Mouse (Mus musculus) ovary, postnatal 14 days (tissue): ENCODE results near the gene Mcrip1.
A peak's percentile ranks its signal among the peaks of the same experiment; 100 is the strongest.
"Not testable (repeated sequence)": the region's sequence is repeated elsewhere in the genome, so short reads cannot be mapped to it uniquely, and the experiment has no call there.

Experiments used
- DNase-seq: peaks from one replicate; pipeline ENCODE4 v3.0.0; 2022; ENCODE audit warnings: low spot score

Gene Mcrip1

DNA sequence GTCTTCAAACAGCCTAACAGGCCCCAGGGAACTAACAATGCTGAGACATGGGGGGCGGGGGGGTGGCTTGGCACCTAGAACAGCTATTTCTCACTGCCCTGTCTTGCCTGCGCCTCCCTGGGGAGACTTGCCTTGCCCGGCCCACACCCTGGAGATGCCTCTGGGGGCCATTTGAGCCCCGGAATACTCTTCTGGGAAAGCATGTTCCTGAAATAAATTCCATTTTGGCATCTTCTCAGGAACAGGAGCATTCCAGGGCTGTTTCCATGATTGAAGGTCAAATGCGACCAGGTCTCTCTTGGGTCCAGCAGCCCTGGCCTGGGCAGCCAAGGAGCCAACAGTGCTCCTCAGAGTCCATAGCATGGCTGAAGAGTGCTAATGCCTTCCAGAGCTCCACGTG is 7.2 kb downstream of the Mcrip1 start:
- DNase-seq = no peak

DNA sequence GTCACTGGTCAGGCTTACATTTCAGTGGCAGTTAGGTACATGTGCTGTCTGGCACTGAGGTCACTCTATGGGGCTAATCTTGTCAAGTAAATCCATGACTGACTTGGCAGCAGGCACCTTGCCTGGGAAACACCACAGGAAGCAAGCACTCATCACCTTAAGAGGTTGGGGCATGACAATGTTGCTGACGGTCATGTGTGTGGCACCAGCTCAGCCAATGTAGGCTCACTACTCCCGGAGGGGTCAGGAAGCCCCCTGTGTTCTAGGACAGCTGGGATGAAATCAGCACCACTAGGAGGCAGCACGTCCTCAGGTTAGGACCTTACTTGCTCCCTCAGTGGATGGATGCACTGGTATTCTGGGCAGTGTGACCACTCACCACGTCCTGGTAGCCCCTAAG is 7.6 kb downstream of the Mcrip1 start:
- no peak for DNase-seq

DNA sequence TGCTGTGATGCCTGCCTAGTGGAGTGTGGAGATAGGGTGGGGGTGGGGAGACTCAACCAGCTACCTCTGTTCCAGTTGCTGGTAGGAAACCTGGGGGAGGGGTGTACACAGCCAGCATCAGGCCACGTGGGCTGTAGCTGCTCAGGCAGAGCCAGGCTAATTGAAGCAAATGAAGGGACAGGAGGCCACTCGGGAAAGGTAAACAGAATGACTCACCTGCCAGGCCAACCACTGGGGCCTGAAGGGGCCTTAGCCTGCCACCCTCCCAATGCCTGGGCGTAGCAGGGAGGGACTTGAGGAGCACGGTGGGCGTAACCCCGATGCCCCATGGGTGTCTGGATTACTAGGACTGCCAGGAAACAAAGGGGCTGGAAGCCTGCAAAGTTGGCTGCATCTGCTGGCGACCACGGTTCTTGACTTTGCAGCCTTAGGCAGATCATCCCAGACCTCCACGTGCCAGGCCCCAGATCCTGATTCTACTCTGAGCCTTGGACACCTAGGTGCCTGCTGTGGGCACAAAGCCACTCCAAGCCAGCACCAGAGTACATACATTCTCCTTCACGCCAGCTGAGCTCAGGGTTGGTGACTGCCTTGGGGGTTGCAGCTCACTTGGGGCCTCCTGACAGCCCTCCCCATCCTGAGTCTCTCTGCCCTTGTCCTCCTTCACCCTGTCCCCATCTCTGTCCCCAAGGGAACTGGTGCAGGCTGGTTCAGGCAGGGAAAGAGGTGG is 10.1 kb downstream of the Mcrip1 start:
- no peak for DNase-seq

DNA sequence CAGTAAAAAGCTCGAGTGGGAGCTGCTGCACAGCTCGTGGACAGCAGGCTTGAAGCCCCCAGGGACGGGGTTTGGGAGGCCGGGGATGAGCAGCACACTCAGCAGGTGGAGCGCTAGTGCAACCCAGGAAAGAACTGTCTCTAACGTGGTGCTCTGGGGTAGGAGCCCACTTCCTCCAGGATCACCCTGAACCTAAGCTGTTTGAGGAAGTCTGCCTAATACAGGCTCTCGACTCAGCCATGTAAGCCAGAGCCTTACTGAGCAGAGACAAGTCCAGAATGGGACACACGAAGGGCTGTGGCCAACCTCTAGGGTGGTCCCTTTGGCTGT is 10.6 kb downstream of the Mcrip1 start:
- DNase-seq = no peak

DNA sequence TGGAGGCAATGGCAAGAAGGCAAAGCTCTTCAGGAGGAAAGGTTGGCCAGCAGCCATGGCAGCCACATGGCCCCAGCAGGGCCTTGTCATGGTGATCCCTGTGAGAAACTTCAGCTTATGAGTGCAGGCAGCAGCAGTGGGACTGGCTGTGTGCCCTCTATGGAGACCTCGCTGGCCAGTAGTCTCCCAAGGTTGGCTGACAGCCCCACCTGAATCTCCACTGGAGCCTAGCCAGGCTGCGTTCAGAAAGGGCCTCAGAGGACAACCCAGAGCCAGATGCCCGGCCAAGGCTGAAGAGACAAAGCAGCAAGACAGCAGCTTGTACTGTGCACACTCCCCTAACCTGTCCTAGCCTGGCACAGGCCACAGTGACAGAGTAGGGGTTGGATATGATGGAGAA is 11.0 kb downstream of the Mcrip1 start:
- no peak for DNase-seq

DNA sequence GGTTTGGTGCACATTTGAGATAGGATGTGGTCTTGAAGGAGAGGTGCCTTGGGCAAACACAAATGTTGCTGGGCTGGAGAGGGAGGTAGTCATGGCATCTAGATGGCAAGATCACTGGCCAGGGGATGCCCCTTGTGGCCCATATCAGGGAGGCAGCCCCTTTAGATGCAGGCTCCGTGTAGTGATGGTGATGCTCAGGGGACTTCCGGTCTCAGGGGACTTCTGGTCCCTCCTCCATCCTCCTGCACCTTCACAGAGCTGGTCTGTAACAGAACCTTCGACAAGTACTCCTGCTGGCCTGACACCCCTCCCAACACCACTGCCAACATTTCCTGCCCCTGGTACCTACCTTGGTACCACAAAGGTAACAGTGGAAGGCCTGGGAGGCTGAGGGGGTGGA is 13.7 kb downstream of the Mcrip1 start:
- DNase-seq = no peak

DNA sequence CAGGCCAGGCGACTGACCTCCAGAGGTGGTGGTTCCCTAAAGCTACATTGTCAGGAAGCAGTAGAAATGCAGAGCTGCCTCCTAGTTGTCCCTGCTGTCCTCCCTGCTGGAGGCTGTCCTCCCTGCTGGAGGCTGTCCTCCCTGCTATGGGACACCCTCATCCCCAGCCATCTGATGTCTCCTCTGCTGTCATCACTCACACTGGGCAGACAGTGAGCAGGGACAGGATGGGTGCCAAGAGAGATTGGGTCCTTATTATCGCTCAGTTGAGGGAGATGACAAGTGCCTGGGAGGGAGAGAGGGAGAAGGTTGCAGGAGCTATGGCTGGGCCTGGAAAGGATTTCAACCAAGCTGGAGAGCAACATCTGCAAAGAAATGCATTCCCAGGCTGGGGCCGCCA is 14.4 kb downstream of the Mcrip1 start:
- no peak for DNase-seq

DNA sequence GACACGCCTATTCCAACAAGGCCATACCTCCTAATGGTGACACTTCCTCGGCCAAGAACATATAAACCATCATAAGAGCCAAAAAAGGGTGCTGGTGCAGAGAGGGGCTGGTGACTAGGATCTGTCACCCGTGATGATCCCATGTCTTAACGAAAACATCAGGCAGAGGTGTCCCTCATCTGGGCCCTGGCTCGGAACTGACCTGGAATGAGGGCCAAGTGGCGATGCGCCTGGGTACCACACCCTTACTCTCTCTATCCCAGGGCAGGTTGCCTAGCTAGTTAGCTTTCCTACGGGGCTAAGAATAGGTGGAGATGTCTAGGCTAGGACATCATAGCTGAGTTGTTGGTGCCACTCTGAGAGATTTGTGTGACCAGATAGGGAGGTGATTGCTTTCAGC is 15.4 kb downstream of the Mcrip1 start:
- DNase-seq = no peak

DNA sequence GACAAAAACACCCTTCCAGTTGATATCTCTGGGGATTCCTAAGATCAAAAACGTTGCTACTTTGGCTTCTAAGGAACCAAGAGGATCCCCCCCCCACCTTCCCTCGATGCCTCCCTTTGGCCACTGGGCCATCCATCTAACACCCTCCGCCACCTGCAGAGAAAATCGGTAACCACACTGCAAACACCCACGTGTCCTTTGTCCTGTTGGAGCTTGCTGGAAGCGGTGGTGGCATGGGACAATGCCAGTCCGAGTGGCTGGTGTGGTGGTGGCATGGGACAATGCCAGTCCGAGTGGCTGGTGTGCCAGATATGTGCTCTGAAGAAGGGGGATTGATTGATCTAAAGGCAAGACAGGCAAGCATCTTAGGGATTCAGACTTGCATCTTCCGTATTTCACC is 17.9 kb downstream of the Mcrip1 start:
- DNase-seq = no peak

DNA sequence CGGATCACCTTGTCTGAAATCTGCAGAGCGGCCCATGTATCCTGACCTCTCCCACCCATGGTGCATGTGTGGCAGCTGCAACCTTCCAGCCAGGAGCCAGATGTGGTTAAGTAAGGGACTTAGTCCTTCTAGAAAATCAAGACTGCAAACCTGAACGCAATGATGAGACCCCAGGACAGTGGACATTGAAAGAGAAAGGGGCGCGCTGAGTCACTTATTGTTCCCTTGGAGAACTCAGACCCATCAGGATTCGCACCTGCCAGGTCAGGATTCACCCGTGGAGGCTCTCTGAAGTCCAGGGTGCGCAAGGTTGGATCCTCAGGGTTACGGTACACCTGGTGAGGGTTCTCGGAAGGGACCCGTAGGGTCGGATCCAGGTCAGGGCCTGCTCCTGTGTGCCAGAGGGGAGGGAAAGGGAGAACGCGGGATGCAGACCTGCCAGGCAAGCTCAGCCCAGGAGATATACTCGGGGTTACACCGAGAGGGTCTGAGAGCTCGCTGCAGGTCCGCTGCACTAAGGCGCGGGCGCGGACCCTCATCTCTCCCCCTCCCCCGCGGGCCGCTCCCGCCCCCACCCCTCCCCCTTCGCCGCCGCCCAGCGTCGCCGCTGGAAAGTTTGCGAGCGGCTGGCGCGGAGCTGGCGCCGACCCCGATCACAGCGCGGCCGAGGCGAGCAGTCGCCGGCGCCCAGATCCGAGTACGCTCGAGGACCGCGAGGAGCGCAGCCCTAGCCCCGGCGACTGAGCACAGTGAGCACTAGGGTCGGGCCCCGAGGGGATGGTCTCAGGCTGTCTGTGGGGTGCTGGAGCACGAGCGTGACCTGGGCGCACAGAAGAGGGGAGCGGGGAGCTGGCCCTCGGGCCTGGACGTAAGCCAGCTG is 19.2 kb downstream of the Mcrip1 start, which contains the start of gene Gcgr:
Gcgr (plus strand) TSS at position 615 of the 880 bp plus-strand sequence.
- no peak for DNase-seq

DNA sequence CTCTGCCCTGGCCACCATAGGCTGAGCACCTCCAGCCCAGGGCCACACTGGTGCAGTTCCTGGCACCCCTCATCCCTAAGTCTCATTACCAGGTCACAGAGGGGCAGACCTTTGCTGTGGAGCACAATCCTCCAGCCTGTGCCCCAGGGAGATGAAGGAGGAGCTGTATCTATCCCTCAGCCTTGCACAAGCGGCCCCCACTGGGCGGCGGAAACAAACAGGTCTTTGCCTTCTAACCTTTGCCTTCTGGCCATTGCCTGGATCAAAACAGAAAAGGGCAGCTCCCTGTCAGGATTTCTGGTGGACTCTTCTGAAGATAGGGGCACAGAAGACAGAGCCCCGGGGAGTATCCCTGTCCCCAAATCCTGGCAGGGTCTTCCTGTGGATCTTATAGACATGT is 20.6 kb downstream of the Mcrip1 start:
- no peak for DNase-seq

DNA sequence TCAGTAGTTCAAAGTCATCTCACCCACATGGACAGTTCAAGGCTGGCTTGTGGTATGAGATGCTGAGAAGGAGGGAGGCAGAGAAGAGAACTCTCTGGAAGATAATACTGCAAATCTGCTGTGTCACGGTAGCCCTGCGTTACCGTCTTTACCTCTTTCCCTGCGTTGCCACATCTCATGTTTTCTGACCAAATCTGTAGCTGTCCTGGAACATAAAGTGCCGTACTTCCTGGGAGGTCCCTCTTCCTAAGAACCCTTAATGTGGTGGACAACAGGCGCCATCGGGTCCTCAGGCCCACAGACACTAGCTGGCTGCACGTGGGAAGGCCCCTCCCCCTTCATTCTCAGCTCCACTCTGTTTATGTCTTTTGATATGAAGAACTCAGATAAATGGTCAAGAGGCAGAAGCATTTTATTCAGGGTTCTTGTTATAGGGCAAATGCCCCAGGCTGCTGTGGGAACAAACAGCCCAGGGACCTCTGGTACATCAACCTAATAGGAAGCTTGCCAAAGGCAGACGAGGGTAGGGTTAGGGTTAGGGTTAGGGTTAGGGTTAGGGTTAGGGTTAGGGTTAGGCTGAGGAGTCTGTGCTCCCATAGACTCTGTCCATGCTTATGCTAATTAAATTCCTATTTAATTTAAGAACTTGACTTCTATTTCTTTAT is 21.7 kb downstream of the Mcrip1 start:
- no peak for DNase-seq

DNA sequence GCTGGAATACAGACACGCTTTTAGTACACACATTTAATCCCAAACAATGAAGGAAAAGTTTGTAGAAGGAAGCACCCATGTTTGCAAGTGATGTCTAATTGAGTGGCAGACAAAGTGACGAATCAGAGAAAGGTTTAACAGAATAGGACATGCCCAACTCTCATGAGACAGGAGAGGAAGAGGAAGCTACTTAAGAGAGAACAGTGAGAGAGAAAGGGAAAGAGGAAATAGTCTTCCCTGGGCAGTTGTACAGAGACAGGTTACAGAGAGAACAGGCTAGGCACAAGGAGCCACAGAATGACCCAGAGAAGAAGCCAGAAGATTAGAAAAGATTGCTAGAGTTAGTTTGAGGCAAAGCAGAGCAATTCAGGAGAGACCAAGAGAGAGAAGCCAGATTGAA is 23.6 kb downstream of the Mcrip1 start:
- DNase-seq = no peak

DNA sequence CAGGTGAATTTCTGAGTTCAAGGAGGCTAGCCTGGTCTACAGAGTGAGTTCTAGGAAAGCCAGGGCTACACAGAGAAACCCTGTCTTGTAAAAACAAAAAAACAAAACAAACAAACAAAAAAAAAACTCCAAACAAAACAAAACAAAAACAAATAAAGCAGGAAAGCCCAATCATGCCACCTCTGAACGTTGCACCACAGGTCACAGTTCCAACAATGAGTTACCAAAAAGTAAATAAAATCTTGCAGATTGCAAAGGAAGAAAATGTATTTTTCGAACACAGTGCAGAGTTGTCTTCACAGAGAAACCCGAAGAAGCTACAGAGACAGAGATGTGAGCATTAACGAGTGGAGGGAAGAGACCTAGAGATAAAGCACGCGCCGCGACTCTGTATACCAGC is 26.9 kb downstream of the Mcrip1 start:
- no peak for DNase-seq

DNA sequence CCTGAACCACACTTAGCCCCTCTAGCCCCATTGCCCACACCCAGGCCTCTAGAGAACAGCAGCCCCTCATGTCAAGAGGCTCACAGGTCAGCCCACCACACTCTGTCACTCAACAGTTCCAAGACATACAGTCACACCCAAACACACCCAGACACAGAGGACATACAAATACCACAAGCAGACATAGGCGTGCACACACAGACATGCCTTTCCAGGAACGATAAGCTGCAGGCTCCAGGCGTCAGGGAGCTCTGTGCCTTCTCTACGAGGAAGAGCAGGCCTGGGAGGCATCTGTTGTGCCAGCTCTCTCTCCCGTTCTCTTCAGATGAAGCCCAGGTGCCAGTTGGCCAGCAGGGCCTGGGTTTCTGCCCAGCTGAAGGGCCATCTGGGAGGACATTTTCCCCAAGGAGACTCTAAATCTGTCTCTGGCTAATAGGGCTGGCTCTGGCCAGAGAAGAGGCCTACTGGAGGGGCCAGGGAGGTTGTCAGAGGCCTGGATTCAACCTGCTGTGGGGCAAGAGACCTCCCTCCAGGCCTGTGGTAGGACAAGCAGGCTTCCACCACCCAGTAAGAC is 28.5 kb downstream of the Mcrip1 start:
- no peak for DNase-seq

DNA sequence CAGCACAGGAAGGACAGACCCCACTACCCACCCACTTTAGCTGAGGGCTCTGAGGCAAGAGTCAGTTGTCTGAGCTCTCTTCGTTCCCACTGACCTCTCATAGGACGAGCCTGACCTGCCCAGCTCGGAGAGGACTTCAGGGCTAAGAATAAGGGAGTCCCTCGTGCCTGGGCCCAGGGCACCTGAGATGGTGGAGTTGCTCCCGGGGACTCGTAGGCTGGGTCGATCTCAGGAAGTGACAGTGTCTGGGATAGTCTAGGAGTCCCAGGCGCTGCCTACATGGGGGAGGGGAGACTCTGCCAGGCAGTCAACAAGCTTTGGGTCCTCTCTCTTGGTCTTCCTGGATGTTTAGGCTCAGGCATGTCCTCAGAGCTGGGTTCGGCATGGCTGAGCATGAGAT is 29.0 kb downstream of the Mcrip1 start:
- DNase-seq = no peak

DNA sequence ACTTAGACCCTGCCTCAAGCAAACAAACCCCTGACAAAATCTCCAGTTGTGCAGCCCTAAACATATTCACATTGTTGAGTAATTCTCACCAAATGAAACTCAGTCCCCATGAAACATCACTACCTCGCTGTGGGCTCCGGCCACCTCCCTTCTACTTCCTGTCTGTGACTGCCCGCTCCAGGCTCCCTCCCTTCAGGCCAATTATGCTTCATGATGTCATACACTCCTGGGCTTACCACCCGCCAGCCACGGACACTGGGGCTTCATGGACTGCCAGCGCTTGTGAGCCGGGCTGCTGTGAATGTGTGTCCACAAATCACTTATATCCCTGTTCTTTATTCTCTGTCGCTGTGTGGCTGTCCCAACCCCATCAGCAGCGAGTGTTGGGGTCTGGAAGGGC is 29.8 kb downstream of the Mcrip1 start:
- DNase-seq = no peak

DNA sequence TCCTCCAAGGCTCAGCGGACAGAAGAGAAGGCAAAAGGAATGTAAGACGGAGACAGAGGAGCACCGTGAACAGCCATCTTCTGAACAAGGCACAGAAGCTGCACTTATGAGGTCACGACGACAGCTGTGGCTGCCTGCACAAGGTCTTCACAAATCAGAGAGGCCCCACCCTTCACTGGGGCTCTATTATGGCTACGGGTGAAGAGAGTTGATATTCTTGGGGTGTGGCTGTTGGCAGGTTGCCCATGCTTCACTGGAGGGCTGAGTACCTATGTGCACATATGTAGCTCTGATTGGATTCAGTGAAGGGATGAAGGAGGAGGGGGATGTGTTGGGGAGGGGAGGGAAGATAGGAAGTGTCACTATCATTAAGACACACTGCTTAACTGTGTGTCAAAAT is 31.0 kb downstream of the Mcrip1 start:
- DNase-seq = no peak

DNA sequence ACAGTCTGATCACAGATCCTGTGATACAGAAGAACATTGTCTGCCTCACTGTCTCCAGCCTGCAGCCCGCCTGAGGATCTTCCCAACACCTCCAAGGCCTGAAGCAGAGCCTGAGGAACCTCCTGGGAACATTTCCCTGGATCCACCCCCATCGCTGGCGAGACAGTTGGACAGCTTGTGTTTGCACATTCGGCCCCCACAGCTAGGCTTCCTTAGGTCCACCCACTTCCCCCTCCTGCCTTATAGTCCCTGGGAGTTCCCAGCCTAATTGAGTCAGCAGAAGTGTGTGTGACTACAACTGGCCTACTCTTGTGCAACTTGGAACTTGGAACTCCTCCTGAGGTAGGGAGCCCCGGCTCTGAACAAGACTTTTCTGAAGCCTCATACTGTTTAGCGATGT is 31.5 kb downstream of the Mcrip1 start:
- no peak for DNase-seq

DNA sequence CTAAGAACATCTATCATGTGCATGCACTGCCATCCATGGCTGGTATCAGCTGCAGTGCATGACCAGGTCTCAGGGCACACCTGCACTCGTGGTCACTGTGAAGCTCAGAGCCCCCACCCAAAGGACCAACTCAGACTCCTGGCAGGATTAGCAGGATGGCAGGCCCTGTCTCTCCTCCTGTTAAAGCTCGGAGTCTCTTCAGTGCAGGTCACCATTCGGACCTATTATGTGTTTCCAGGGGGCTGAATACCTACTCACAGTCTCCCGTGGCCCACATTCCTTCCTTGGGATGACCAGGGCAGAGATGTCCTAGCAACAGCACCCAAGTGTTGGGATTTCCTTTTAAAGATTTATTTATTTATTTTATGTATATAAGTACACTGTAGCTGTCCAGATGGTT is 32.4 kb downstream of the Mcrip1 start:
- DNase-seq = no peak

DNA sequence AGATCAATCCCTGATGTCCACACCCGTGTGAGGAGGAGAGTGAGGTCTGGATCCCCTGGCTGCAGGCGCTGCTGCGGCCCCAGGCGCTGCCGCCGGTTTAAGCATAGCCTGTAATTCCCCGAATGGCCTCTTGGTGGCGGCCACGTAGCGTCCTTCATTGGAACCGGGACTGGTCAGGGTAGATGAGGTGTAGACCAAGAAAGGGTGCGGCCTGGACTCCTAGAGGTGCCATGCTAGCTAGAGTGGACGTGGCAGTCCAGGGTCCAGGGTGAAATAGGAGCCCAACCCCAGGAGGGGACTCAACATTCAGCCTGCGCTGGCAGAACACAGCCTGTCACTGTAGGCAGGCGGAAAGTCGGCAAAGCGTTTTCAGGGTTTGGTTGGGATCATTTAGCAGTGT is 33.9 kb downstream of the Mcrip1 start:
- peak; percentile 93 for DNase-seq

DNA sequence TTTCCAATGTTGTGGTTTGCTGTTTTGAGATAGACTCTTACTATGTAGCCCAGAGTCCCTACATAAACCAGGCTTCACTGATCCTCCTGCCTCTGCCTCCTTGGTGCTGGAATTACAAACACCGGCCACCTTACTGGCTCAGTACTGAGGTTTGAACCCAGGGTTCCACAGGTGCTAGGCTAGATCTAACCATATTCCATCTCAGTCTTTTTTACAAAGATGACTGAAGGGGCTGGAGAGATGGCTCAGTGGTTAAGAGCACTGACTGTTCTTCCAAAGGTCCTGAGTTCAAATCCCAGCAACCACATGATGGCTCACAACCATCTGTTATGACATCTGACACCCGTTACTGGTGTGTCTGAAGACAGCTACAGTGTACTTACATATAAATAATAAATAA is 35.3 kb downstream of the Mcrip1 start:
- DNase-seq = not testable (repeated sequence)
